Mouse (Mus musculus) forebrain, postnatal 0 days (tissue): Measurements from ENCODE around the gene Frmd4b. TPM values are rescaled to one million over a fixed set of nuclear protein-coding genes. Genes with fewer than 3 reads are reported as not detected.

Source experiments
- ATAC-seq: fragments of 200-750 bp; cut with Nextera tagmentation; 2 replicates; pipeline ENCODE4 v1.8.0; 2017; ENCODE audit warnings: mild to moderate bottlenecking, moderate library complexity
- DNase-seq: peaks from one replicate; pipeline ENCODE4 v3.0.0-alpha.2; 2015
- H3K27ac ChIP-seq: fragments of 300-500 bp; sonication (generic); 2 replicates; pipeline ENCODE4 v1.5.1; 2014; ENCODE audit warnings: low read depth, mild to moderate bottlenecking, antibody characterized with exemption, low read length, moderate library complexity, mixed read lengths
- H3K27me3 ChIP-seq: fragments of 300-500 bp; sonication (generic); 2 replicates; pipeline ENCODE4 v1.6.1; 2014; ENCODE audit warnings: mild to moderate bottlenecking, low read length, mixed read lengths; ENCODE audit not compliant: insufficient read depth
- H3K36me3 ChIP-seq: fragments of 300-500 bp; sonication (generic); 2 replicates; pipeline ENCODE4 v1.6.1; 2014; ENCODE audit warnings: mild to moderate bottlenecking, moderate library complexity; ENCODE audit not compliant: insufficient read depth
- H3K4me1 ChIP-seq: fragments of 300-500 bp; sonication (generic); 2 replicates; pipeline ENCODE4 v1.6.1; 2014; ENCODE audit warnings: antibody characterized with exemption; ENCODE audit not compliant: insufficient read depth
- H3K4me2 ChIP-seq: fragments of 300-500 bp; sonication (generic); 2 replicates; pipeline ENCODE4 v1.6.1; 2014; ENCODE audit warnings: low read depth, mild to moderate bottlenecking, moderate library complexity
- H3K4me3 ChIP-seq: fragments of 300-500 bp; sonication (generic); 2 replicates; pipeline ENCODE4 v1.5.1; 2014; ENCODE audit warnings: low read depth, low read length, mixed read lengths
- H3K9ac ChIP-seq: fragments of 300-500 bp; sonication (generic); 2 replicates; pipeline ENCODE4 v1.6.1; 2014; ENCODE audit warnings: mild to moderate bottlenecking
- H3K9me3 ChIP-seq: fragments of 300-500 bp; sonication (generic); 2 replicates; pipeline ENCODE4 v1.6.1; 2016; ENCODE audit warnings: low read length
- CTCF ChIP-seq: sonication (generic); IDR thresholded peaks from 2 replicates; pipeline ENCODE4 v1.5.1; 2016; ENCODE audit warnings: antibody characterized with exemption, control low read depth, low read depth
- WGBS: fragments of 180-500 bp; shearing (Covaris S2); extraction: QIAGEN DNeasy Blood & Tissue Kit; methylation state at CpG from one replicate; pipeline ENCODE4 v1.1.7; 2014; 5-methylcytosine and 5-hydroxymethylcytosine counted together
- polyA plus RNA-seq: library from polyadenylated mRNA; unstranded; fragments of >200 nt; fragmentation: Nextera tagmentation; extraction: Ambion mirVana; gene quantifications from 2 replicates; pipeline ENCODE4 v1.2.1, GENCODE M21; 2015
- total RNA-seq: library from RNA; depleted of rRNA; stranded (reverse); fragments of >200 nt; gene quantifications from 2 replicates; pipeline ENCODE4 v1.2.3, GENCODE M21; 2014; rRNA removed

Frmd4b gene
- 32.0 and 43.7 TPM in 2 replicates for total RNA-seq
- polyA plus RNA-seq, result 16.3 and 17.0 TPM in 2 replicates

DNA sequence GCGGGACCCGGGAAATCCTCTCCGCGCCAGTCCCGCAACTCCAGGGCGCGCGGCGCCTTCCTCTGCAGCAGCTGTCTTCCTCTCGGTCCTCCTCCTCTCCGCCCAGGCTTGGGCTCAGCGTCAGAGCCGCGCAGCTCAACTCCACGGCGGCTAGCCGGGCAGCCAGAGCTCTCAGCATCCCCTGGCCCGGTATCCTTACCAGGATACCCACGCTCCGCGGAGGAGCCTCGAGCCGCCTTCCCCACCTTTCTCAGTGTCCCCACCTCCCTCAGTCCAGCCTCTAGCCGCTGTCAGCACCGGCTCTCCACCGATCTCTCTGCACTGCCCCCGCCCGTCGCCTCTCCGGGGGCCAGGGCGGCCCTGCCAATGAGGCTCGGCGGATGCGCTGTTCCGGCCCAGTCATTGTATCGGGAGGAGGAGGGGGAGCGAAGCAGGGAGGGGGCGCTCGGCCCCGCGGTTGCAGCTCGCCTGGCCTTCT lies at the start of gene Frmd4b:
Gene Frmd4b (minus strand): TSS at position 276 of the 478 bp plus-strand sequence.
- 2% methylated on average over 42 of the region's 42 CpGs for WGBS
- peak; percentile 87 for DNase-seq
- H3K36me3 ChIP-seq, result no peaks in the 10 kb centered on the region

DNA sequence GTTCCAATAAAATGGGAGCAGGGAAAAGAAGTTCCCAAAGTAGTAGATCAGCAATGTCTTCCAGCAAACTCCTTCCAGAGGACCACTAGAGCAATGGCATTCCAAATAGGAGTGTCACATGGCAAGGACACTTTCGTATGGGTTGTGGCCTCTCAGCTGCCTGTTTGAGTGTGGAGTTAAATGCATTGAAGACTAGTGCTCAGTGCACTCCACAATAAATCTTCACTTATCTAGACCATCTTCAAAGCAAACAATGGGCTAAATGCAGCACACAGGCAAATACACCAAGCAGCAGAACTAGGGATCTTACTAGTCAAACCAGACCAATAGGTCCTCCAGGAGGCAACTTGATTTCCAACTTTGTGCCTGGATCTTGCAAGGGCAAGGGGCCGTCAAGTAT lies 49.1 kb upstream of the Frmd4b start:
- peaks cover 6% of the 10 kb centered on the region; the same call in 1 of the 2 replicates for H3K4me1 ChIP-seq
- no peaks in the 10 kb centered on the region for H3K27me3 ChIP-seq
- no peak overlapping the region for H3K27ac ChIP-seq
- no peak overlapping the region for H3K4me3 ChIP-seq
- no peak for ATAC-seq
- no peaks in the 10 kb centered on the region for H3K9me3 ChIP-seq
- DNase-seq, result no peak
- no peak overlapping the region for H3K4me2 ChIP-seq
- WGBS, result 16% methylated on average over 2 of the region's 2 CpGs
- TF ChIP-seq CTCF, result no peak
- H3K9ac ChIP-seq, result no peak overlapping the region
- H3K36me3 ChIP-seq, result no peaks in the 10 kb centered on the region

More for the DNA sequence above, at the start of gene Frmd4b:
- Histone ChIP-seq H3K27ac (peak within 1 kb of the TSS; percentile 91), H3K4me2 (peak within 1 kb of the TSS; percentile 79), H3K9me3 (no peaks in the 10 kb centered on the region), H3K4me1 (peaks cover 14% of the 10 kb centered on the region; the same call in 1 of the 2 replicates), H3K27me3 (no peaks in the 10 kb centered on the region), H3K9ac (peak within 1 kb of the TSS; percentile 86), H3K4me3 (peak within 1 kb of the TSS; percentile 78)
- peak; percentile 30; the same call in 1 of the 2 replicates for TF ChIP-seq CTCF
- ATAC-seq, result peak; percentile 90

DNA sequence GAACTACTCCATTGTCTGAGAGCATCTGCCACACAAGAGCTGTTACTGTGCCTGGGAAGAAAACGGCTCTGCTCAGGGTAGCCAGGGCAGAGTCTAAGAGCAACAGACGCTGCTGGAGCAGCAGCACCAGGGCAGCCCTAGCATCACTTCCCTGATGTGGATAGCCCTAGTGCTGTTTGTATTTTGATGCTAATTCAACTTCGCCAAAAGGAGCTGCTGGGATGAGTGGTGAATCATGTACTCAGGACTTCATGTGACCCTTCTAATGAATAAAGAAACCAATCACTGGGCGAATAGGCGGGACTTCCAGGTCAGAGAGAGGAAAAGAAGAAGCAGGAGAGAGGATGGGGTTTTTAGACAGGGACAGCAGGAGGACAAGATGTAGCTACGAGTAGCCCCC lies 41.6 kb upstream of the Frmd4b start:
- TF ChIP-seq CTCF, result no peak
- Histone ChIP-seq H3K4me3 (no peak overlapping the region), H3K9me3 (no peaks in the 10 kb centered on the region), H3K9ac (no peak overlapping the region), H3K4me1 (no peaks in the 10 kb centered on the region), H3K27me3 (no peaks in the 10 kb centered on the region), H3K4me2 (no peak overlapping the region), H3K27ac (no peak overlapping the region), H3K36me3 (no peaks in the 10 kb centered on the region)
- DNase-seq (no peak), ATAC-seq (no peak)
- WGBS, result 79% methylated on average over 6 of the region's 6 CpGs

DNA sequence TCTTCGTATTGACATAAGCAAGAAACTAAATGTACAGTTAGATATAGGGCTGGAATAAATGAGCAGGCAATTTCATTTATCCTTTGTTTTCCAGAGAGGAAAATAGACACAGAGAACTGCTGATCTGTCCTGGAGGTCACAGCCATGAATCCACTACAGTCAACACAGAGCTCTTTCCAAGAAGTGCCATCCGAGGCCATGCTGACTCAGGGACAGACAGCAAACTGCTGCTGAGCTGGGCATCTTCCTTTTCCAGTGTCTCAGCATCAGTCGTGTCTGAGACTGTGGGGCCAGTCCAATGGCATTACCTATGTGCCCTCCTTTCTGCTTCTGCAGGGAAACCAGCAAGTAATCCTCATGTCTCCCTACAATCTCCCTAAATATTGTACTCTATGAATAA lies 38.6 kb upstream of the Frmd4b start:
- no peak for ATAC-seq

DNA sequence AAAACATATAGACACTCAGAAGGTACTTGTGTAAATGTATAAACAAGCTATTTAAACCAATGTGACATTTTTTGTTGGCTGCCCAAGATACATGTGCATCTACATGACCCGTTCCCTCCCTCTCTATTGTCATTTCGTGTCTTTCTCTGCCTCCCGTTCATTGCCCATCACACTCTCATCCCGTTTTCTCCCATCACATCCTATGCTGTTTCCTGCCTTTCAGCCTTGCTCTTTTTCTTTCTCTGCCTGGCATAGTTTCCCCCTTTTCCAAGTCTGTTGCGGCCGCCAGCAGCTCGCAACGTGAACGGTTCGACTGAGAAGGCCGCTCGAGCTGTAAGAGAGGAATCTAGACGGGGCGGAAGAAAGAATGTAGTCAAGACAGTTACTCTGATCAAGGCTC lies 30.2 kb upstream of the Frmd4b start:
- no peak overlapping the region for H3K4me3 ChIP-seq
- ATAC-seq (no peak), DNase-seq (no peak)
- no peaks in the 10 kb centered on the region for H3K27me3 ChIP-seq
- no peaks in the 10 kb centered on the region for H3K4me1 ChIP-seq
- WGBS, result 90% methylated on average over 14 of the region's 14 CpGs
- no peaks in the 10 kb centered on the region for H3K36me3 ChIP-seq
- H3K9me3 ChIP-seq, result no peaks in the 10 kb centered on the region
- TF ChIP-seq CTCF, result no peak
- H3K9ac ChIP-seq, result no peak overlapping the region
- H3K4me2 ChIP-seq, result no peak overlapping the region
- H3K27ac ChIP-seq, result no peak overlapping the region

More for the DNA sequence above, 38.6 kb upstream of the Frmd4b start:
- no peak for DNase-seq
- Histone ChIP-seq H3K4me2 (no peak overlapping the region), H3K9me3 (no peaks in the 10 kb centered on the region), H3K27me3 (no peaks in the 10 kb centered on the region), H3K27ac (no peak overlapping the region), H3K4me1 (no peaks in the 10 kb centered on the region), H3K36me3 (no peaks in the 10 kb centered on the region), H3K9ac (no peak overlapping the region), H3K4me3 (no peak overlapping the region)
- TF ChIP-seq CTCF, result no peak
- WGBS, result 86% methylated on average over 3 of the region's 3 CpGs

DNA sequence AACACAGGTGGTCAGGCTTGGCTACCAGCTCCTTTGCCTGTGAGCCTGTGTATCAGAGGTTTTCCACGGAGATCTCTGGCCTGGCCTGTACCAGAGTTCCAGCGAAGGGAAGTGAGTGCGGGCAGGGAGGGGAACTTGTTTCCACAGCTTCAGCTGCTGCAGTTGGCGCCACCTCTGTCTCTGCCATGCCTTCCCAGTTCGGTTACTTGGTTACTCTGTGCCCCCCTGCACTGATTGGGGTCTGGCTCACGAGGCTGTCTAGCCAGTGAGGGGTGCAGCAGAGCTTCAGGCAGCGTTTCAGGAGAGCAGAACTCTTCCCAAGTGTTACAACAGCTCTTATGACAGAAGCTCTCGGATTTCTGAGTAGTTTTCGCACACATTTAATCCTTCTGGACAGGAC lies 6.0 kb upstream of the Frmd4b start:
- ATAC-seq, result peak; percentile 55; the same call in 1 of the 2 replicates
- WGBS, result 54% methylated on average over 9 of the region's 9 CpGs
- no peaks in the 10 kb centered on the region for H3K9me3 ChIP-seq
- TF ChIP-seq CTCF, result no peak
- no peak overlapping the region for H3K4me2 ChIP-seq
- DNase-seq, result no peak
- H3K27me3 ChIP-seq, result no peaks in the 10 kb centered on the region
- no peak overlapping the region for H3K4me3 ChIP-seq
- no peaks in the 10 kb centered on the region for H3K4me1 ChIP-seq
- no peaks in the 10 kb centered on the region for H3K36me3 ChIP-seq
- H3K27ac ChIP-seq, result no peak overlapping the region
- no peak overlapping the region for H3K9ac ChIP-seq

DNA sequence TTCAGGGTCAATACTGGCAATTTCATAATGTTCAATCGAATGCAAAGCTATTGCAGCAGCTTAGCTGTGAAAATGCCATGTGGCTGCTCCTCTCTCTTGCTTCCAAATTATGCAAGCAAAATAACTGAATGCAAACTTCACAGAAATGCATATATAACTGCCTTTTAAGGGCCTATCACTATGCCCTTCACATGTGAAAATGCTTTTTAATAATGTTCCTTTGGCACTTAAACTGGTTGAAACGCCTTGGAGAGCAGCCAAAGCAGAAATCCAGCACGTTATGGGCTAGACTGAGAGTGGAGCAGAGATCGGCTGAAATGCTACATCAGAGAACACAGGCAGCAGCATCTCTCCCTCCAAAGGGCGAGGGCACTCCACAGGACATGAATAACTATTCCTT lies 4.9 kb upstream of the Frmd4b start:
- Histone ChIP-seq H3K27ac (no peak overlapping the region), H3K4me2 (no peak overlapping the region), H3K4me1 (no peaks in the 10 kb centered on the region), H3K4me3 (no peak overlapping the region), H3K27me3 (no peaks in the 10 kb centered on the region), H3K36me3 (no peaks in the 10 kb centered on the region), H3K9ac (no peak overlapping the region), H3K9me3 (no peaks in the 10 kb centered on the region)
- DNase-seq, result peak; percentile 30
- no peak for TF ChIP-seq CTCF
- ATAC-seq, result no peak
- WGBS, result 33% methylated on average over 5 of the region's 5 CpGs
